Mouse (Mus musculus): ENCODE data around the gene Fut4. TPM values are rescaled to one million over a fixed set of nuclear protein-coding genes. Genes with fewer than 3 reads are reported as not detected.

Fut4 gene
- polyA plus RNA-seq, 1 experiment: 3.0 TPM

GRCm38 (mm10) chr9:14728365-14728764 lies 23.8 kb downstream of the Fut4 start:
- Histone ChIP-seq H3K4me3 (ENCODE audit: insufficient read depth, low read length) (no peak overlapping the region), H3K4me1 (ENCODE audit: control insufficient read depth, insufficient read depth, low read length) (peaks cover 19% of the 10 kb centered on the region), H3K27ac (ENCODE audit: insufficient read depth, low read depth, low read length) (no peak overlapping the region)
- no peak for TF ChIP-seq CTCF (IDR thresholded peaks at IDR 0.05; ENCODE audit: low read depth, low read length)
- no peak for TF ChIP-seq POLR2A (IDR thresholded peaks at IDR 0.05; ENCODE audit: borderline replicate concordance, low read depth, low read length)

- no peak for TF ChIP-seq CTCF (IDR thresholded peaks at IDR 0.05; ENCODE audit: low read depth, low read length)
- TF ChIP-seq POLR2A (IDR thresholded peaks at IDR 0.05; ENCODE audit: borderline replicate concordance, low read depth, low read length): no peak
- Histone ChIP-seq H3K4me3 (ENCODE audit: insufficient read depth, low read length) (no peak overlapping the region), H3K4me1 (ENCODE audit: control insufficient read depth, insufficient read depth, low read length) (peaks cover 19% of the 10 kb centered on the region), H3K27ac (ENCODE audit: insufficient read depth, low read depth, low read length) (no peak overlapping the region)
Measured at GRCm38 (mm10) chr9:14726629-14727028, 25.6 kb downstream of the Fut4 start.

GRCm38 (mm10) chr9:14726005-14726404 lies 26.2 kb downstream of the Fut4 start:
- Histone ChIP-seq H3K4me1 (ENCODE audit: control insufficient read depth, insufficient read depth, low read length) (peaks cover 19% of the 10 kb centered on the region), H3K27ac (ENCODE audit: insufficient read depth, low read depth, low read length) (no peak overlapping the region), H3K4me3 (ENCODE audit: insufficient read depth, low read length) (no peak overlapping the region)
- no peak for TF ChIP-seq POLR2A (IDR thresholded peaks at IDR 0.05; ENCODE audit: borderline replicate concordance, low read depth, low read length)
- no peak for TF ChIP-seq CTCF (IDR thresholded peaks at IDR 0.05; ENCODE audit: low read depth, low read length)

GRCm38 (mm10) chr9:14724755-14725420 lies 27.3 kb downstream of the Fut4 start:
- peak overlapping the region; percentile 26 for H3K27ac ChIP-seq (ENCODE audit: insufficient read depth, low read depth, low read length)
- H3K4me1 ChIP-seq (ENCODE audit: control insufficient read depth, insufficient read depth, low read length): peaks cover 19% of the 10 kb centered on the region
- no peak overlapping the region for H3K4me3 ChIP-seq (ENCODE audit: insufficient read depth, low read length)
- TF ChIP-seq CTCF (IDR thresholded peaks at IDR 0.05; ENCODE audit: low read depth, low read length) (no peak), POLR2A (IDR thresholded peaks at IDR 0.05; ENCODE audit: borderline replicate concordance, low read depth, low read length) (no peak)

GRCm38 (mm10) chr9:14721610-14722009 lies 30.6 kb downstream of the Fut4 start:
- Histone ChIP-seq H3K27ac (ENCODE audit: insufficient read depth, low read depth, low read length) (no peak overlapping the region), H3K4me1 (ENCODE audit: control insufficient read depth, insufficient read depth, low read length) (peaks cover 30% of the 10 kb centered on the region), H3K4me3 (ENCODE audit: insufficient read depth, low read length) (no peak overlapping the region)
- TF ChIP-seq POLR2A (IDR thresholded peaks at IDR 0.05; ENCODE audit: borderline replicate concordance, low read depth, low read length) (no peak), CTCF (IDR thresholded peaks at IDR 0.05; ENCODE audit: low read depth, low read length) (no peak)

- Histone ChIP-seq H3K27ac (ENCODE audit: insufficient read depth, low read depth, low read length) (no peak overlapping the region), H3K4me3 (ENCODE audit: insufficient read depth, low read length) (no peak overlapping the region)
Measured at GRCm38 (mm10) chr9:14720384-14720783, 31.8 kb downstream of the Fut4 start.

GRCm38 (mm10) chr9:14718332-14718691 lies 33.9 kb downstream of the Fut4 start:
- Histone ChIP-seq H3K27ac (ENCODE audit: insufficient read depth, low read depth, low read length) (no peak overlapping the region), H3K4me3 (ENCODE audit: insufficient read depth, low read length) (no peak overlapping the region), H3K4me1 (ENCODE audit: control insufficient read depth, insufficient read depth, low read length) (peaks cover 11% of the 10 kb centered on the region)
- TF ChIP-seq POLR2A (IDR thresholded peaks at IDR 0.05; ENCODE audit: borderline replicate concordance, low read depth, low read length) (no peak), CTCF (IDR thresholded peaks at IDR 0.05; ENCODE audit: low read depth, low read length) (no peak)

More at GRCm38 (mm10) chr9:14720384-14720783, 31.8 kb downstream of the Fut4 start:
- TF ChIP-seq CTCF (IDR thresholded peaks at IDR 0.05; ENCODE audit: low read depth, low read length) (no peak), POLR2A (IDR thresholded peaks at IDR 0.05; ENCODE audit: borderline replicate concordance, low read depth, low read length) (no peak)
- H3K4me1 ChIP-seq (ENCODE audit: control insufficient read depth, insufficient read depth, low read length): peaks cover 26% of the 10 kb centered on the region

- no peak overlapping the region for H3K27ac ChIP-seq (ENCODE audit: insufficient read depth, low read depth, low read length)
- H3K4me3 ChIP-seq (ENCODE audit: insufficient read depth, low read length): no peak overlapping the region
- TF ChIP-seq CTCF (IDR thresholded peaks at IDR 0.05; ENCODE audit: low read depth, low read length) (no peak), POLR2A (IDR thresholded peaks at IDR 0.05; ENCODE audit: borderline replicate concordance, low read depth, low read length) (no peak)
- H3K4me1 ChIP-seq (ENCODE audit: control insufficient read depth, insufficient read depth, low read length): peaks cover 11% of the 10 kb centered on the region
Measured at GRCm38 (mm10) chr9:14717689-14718331, 34.4 kb downstream of the Fut4 start.

GRCm38 (mm10) chr9:14715258-14715657 lies 36.9 kb downstream of the Fut4 start:
- no peak for TF ChIP-seq CTCF (IDR thresholded peaks at IDR 0.05; ENCODE audit: low read depth, low read length)
- TF ChIP-seq POLR2A (IDR thresholded peaks at IDR 0.05; ENCODE audit: borderline replicate concordance, low read depth, low read length): no peak
- no peak overlapping the region for H3K27ac ChIP-seq (ENCODE audit: insufficient read depth, low read depth, low read length)
- peaks cover 11% of the 10 kb centered on the region for H3K4me1 ChIP-seq (ENCODE audit: control insufficient read depth, insufficient read depth, low read length)
- no peak overlapping the region for H3K4me3 ChIP-seq (ENCODE audit: insufficient read depth, low read length)

- no peak overlapping the region for H3K27ac ChIP-seq (ENCODE audit: insufficient read depth, low read depth, low read length)
- no peak for TF ChIP-seq POLR2A (IDR thresholded peaks at IDR 0.05; ENCODE audit: borderline replicate concordance, low read depth, low read length)
- H3K4me3 ChIP-seq (ENCODE audit: insufficient read depth, low read length): no peak overlapping the region
- peaks cover under 1% of the 10 kb centered on the region; the same call in 1 of the 2 replicates for H3K4me1 ChIP-seq (ENCODE audit: control insufficient read depth, insufficient read depth, low read length)
Measured at GRCm38 (mm10) chr9:14710910-14711309, 41.3 kb downstream of the Fut4 start.
